Mouse (Mus musculus) right cerebral cortex, adult 2 months (tissue): ENCODE measurements around the gene Ccdc172.

Source experiments
- DNase-seq, 2 experiments: peaks; one replicate each; pipeline ENCODE4 v3.0.0; 2021 to 2022; ENCODE audit warnings: low spot score in 2 of 2

Gene Ccdc172

GRCm38 (mm10) chr19:58571566-58571965, 59.8 kb downstream of the Ccdc172 start:
- DNase-seq: no peak

- no peak for DNase-seq
These were observed 60.8 kb downstream of the Ccdc172 start for GRCm38 (mm10) chr19:58572429-58573071.

- DNase-seq: no peak
These were observed 61.3 kb downstream of the Ccdc172 start for GRCm38 (mm10) chr19:58573072-58573438.

- no peak for DNase-seq
These were observed 70.2 kb downstream of the Ccdc172 start for GRCm38 (mm10) chr19:58582018-58582417.

- DNase-seq: no peak
These were observed 71.2 kb downstream of the Ccdc172 start for GRCm38 (mm10) chr19:58582956-58583355.

- DNase-seq: no peak
These were observed 74.3 kb downstream of the Ccdc172 start for GRCm38 (mm10) chr19:58586046-58586445.

- peak; percentile 32 to 45 for DNase-seq
These were observed 78.6 kb downstream of the Ccdc172 start for GRCm38 (mm10) chr19:58590251-58590936.

GRCm38 (mm10) chr19:58600381-58600780, 88.6 kb downstream of the Ccdc172 start:
- DNase-seq: no peak
